Mouse (Mus musculus) midbrain, embryonic 11.5 days (tissue): ENCODE results near the gene Slc25a25. TPM values are rescaled to one million over a fixed set of nuclear protein-coding genes. Genes with fewer than 3 reads are reported as not detected.
"Not testable (repeated sequence)": the region's sequence is repeated elsewhere in the genome, so short reads cannot be mapped to it uniquely, and the experiment has no call there.

Source experiments
- ATAC-seq: fragments of 200-750 bp; cut with Nextera tagmentation; 2 replicates; pipeline ENCODE4 v1.8.0; 2017; ENCODE audit warnings: moderate TSS enrichment, moderate library complexity; ENCODE audit not compliant: low FRiP score
- DNase-seq: peaks from one replicate; pipeline ENCODE4 v3.0.0; 2015; ENCODE audit warnings: low spot score; ENCODE audit errors: missing footprints
- H3K27ac ChIP-seq: fragments of 300-500 bp; sonication (generic); 2 replicates; pipeline ENCODE4 v1.5.1; 2014; ENCODE audit warnings: low read depth, low read length
- H3K27me3 ChIP-seq: fragments of 300-500 bp; sonication (generic); 2 replicates; pipeline ENCODE4 v1.6.1; 2014; ENCODE audit warnings: mild to moderate bottlenecking, low read length, moderate library complexity, mixed read lengths; ENCODE audit not compliant: control insufficient read depth, insufficient read depth
- H3K36me3 ChIP-seq: fragments of 300-500 bp; sonication (generic); 2 replicates; pipeline ENCODE4 v1.6.1; 2014; ENCODE audit warnings: mild to moderate bottlenecking, low read length, moderate library complexity, mixed read lengths; ENCODE audit not compliant: control insufficient read depth, insufficient read depth
- H3K4me1 ChIP-seq: fragments of 300-500 bp; sonication (generic); 2 replicates; pipeline ENCODE4 v1.6.1; 2014; ENCODE audit warnings: low read length; ENCODE audit not compliant: control insufficient read depth, insufficient read depth
- H3K4me2 ChIP-seq: fragments of 300-500 bp; sonication (generic); 2 replicates; pipeline ENCODE4 v1.6.1; 2014; ENCODE audit warnings: mild to moderate bottlenecking, moderate library complexity
- H3K4me3 ChIP-seq: fragments of 300-500 bp; sonication (generic); 2 replicates; pipeline ENCODE4 v1.5.1; 2014; ENCODE audit warnings: low read depth, low read length
- H3K9ac ChIP-seq: fragments of 300-500 bp; sonication (generic); 2 replicates; pipeline ENCODE4 v1.6.1; 2014; ENCODE audit warnings: low read length
- H3K9me3 ChIP-seq: fragments of 300-500 bp; sonication (generic); 2 replicates; pipeline ENCODE4 v1.6.1; 2016; ENCODE audit warnings: low read length; ENCODE audit not compliant: control insufficient read depth
- WGBS: fragments of 180-500 bp; shearing (Covaris S2); extraction: QIAGEN DNeasy Blood & Tissue Kit; methylation state at CpG from one replicate; pipeline ENCODE4 v1.1.7; 2014; 5-methylcytosine and 5-hydroxymethylcytosine counted together
- polyA plus RNA-seq: library from polyadenylated mRNA; unstranded; fragments of >200 nt; fragmentation: Nextera tagmentation; extraction: Ambion mirVana; gene quantifications from 2 replicates; pipeline ENCODE4 v1.2.1, GENCODE M21; 2014

The Slc25a25 gene
- polyA plus RNA-seq, result 20.0 and 20.4 TPM in 2 replicates

- peak within 1 kb of the TSS; percentile 77 for H3K4me3 ChIP-seq
- WGBS, result under 1% methylated on average over 98 of the region's 103 CpGs
- DNase-seq (peak; percentile 98), ATAC-seq (peak; percentile 92)
- H3K9me3 ChIP-seq, result no peaks in the 10 kb centered on the region
- H3K9ac ChIP-seq, result peak within 1 kb of the TSS; percentile 79
- peak within 1 kb of the TSS; percentile 81 for H3K4me2 ChIP-seq
- H3K36me3 ChIP-seq, result no peaks in the 10 kb centered on the region
- no peaks in the 10 kb centered on the region for H3K27me3 ChIP-seq
- peaks cover 13% of the 10 kb centered on the region for H3K4me1 ChIP-seq
- H3K27ac ChIP-seq, result peak within 1 kb of the TSS; percentile 83
Observed at GRCm38 (mm10) chr2:32450881-32451844, at the start of gene Slc25a25. Slc25a25 (minus strand) TSS chr2:32451445.

GRCm38 (mm10) chr2:32500461-32500860 lies 49.2 kb upstream of the Slc25a25 start:
- 78% methylated on average over 5 of the region's 5 CpGs for WGBS
- Histone ChIP-seq H3K27ac (no peak overlapping the region), H3K9me3 (peaks cover 5% of the 10 kb centered on the region; the same call in 1 of the 2 replicates), H3K9ac (no peak overlapping the region), H3K4me1 (no peaks in the 10 kb centered on the region), H3K36me3 (no peaks in the 10 kb centered on the region), H3K4me2 (no peak overlapping the region), H3K27me3 (no peaks in the 10 kb centered on the region), H3K4me3 (no peak overlapping the region)
- no peak for ATAC-seq
- DNase-seq, result no peak

- H3K4me2 ChIP-seq, result no peak overlapping the region
- WGBS, result 90% methylated on average over 4 of the region's 4 CpGs
- H3K27me3 ChIP-seq, result no peaks in the 10 kb centered on the region
- H3K9me3 ChIP-seq, result peaks cover 5% of the 10 kb centered on the region; the same call in 1 of the 2 replicates
- H3K9ac ChIP-seq, result no peak overlapping the region
- no peaks in the 10 kb centered on the region for H3K36me3 ChIP-seq
- DNase-seq (no peak), ATAC-seq (no peak)
- no peak overlapping the region for H3K4me3 ChIP-seq
- no peaks in the 10 kb centered on the region for H3K4me1 ChIP-seq
- no peak overlapping the region for H3K27ac ChIP-seq
Observed at GRCm38 (mm10) chr2:32499365-32499764, 48.1 kb upstream of the Slc25a25 start.

- Histone ChIP-seq H3K27ac (no peak overlapping the region), H3K9ac (no peak overlapping the region), H3K27me3 (no peaks in the 10 kb centered on the region), H3K4me3 (no peak overlapping the region), H3K36me3 (no peaks in the 10 kb centered on the region), H3K9me3 (peaks cover 5% of the 10 kb centered on the region; the same call in 1 of the 2 replicates), H3K4me2 (no peak overlapping the region), H3K4me1 (no peaks in the 10 kb centered on the region)
- ATAC-seq (no peak), DNase-seq (no peak)
- 67% methylated on average over 5 of the region's 5 CpGs for WGBS
Observed at GRCm38 (mm10) chr2:32496190-32496589, 44.9 kb upstream of the Slc25a25 start.

- Histone ChIP-seq H3K36me3 (no peaks in the 10 kb centered on the region), H3K4me2 (no peak overlapping the region), H3K9ac (no peak overlapping the region), H3K4me3 (no peak overlapping the region), H3K27ac (no peak overlapping the region), H3K9me3 (peaks cover 5% of the 10 kb centered on the region; the same call in 1 of the 2 replicates), H3K4me1 (no peaks in the 10 kb centered on the region), H3K27me3 (no peaks in the 10 kb centered on the region)
- 86% methylated on average over 20 of the region's 20 CpGs for WGBS
- no peak for DNase-seq
- ATAC-seq, result no peak
Observed at GRCm38 (mm10) chr2:32495185-32495726, 44.0 kb upstream of the Slc25a25 start.

GRCm38 (mm10) chr2:32494522-32494921 lies 43.3 kb upstream of the Slc25a25 start:
- DNase-seq (no peak), ATAC-seq (no peak)
- Histone ChIP-seq H3K9me3 (peaks cover 5% of the 10 kb centered on the region; the same call in 1 of the 2 replicates), H3K4me1 (no peaks in the 10 kb centered on the region), H3K27me3 (no peaks in the 10 kb centered on the region), H3K4me3 (no peak overlapping the region), H3K9ac (no peak overlapping the region), H3K4me2 (no peak overlapping the region), H3K27ac (no peak overlapping the region), H3K36me3 (no peaks in the 10 kb centered on the region)
- 65% methylated on average over 2 of the region's 2 CpGs for WGBS

GRCm38 (mm10) chr2:32493301-32493701 lies 42.1 kb upstream of the Slc25a25 start:
- Histone ChIP-seq H3K9me3 (no peaks in the 10 kb centered on the region), H3K4me1 (no peaks in the 10 kb centered on the region), H3K36me3 (no peaks in the 10 kb centered on the region), H3K9ac (no peak overlapping the region), H3K27me3 (no peaks in the 10 kb centered on the region), H3K27ac (no peak overlapping the region), H3K4me3 (no peak overlapping the region), H3K4me2 (no peak overlapping the region)
- no peak for DNase-seq
- 81% methylated on average over 12 of the region's 12 CpGs for WGBS
- no peak for ATAC-seq

GRCm38 (mm10) chr2:32492661-32493060 lies 41.4 kb upstream of the Slc25a25 start:
- Histone ChIP-seq H3K27me3 (no peaks in the 10 kb centered on the region), H3K4me1 (no peaks in the 10 kb centered on the region), H3K9ac (no peak overlapping the region), H3K27ac (no peak overlapping the region), H3K9me3 (no peaks in the 10 kb centered on the region), H3K4me2 (no peak overlapping the region), H3K4me3 (no peak overlapping the region), H3K36me3 (no peaks in the 10 kb centered on the region)
- 67% methylated on average over 2 of the region's 2 CpGs for WGBS
- DNase-seq (no peak), ATAC-seq (no peak)

- H3K4me2 ChIP-seq, DNase-seq, H3K4me3 ChIP-seq, H3K27me3 ChIP-seq, H3K9me3 ChIP-seq, ATAC-seq, H3K9ac ChIP-seq, H3K36me3 ChIP-seq, H3K4me1 ChIP-seq, H3K27ac ChIP-seq: not testable (repeated sequence)
Observed at GRCm38 (mm10) chr2:32490730-32491129, 39.5 kb upstream of the Slc25a25 start.
